Mouse (Mus musculus) bone marrow macrophage, adult 2 months (primary cell): ENCODE data around the gene Khdc4.

Experiments used
- CTCF ChIP-seq: IDR thresholded peaks from 2 replicates; pipeline ENCODE4 v1.5.1; 2012; ENCODE audit warnings: low read depth, mild to moderate bottlenecking, low read length, moderate library complexity
- POLR2A ChIP-seq: IDR thresholded peaks from 2 replicates; pipeline ENCODE4 v1.6.1; 2012; ENCODE audit warnings: mild to moderate bottlenecking, low read depth, low read length, borderline replicate concordance

- TF ChIP-seq POLR2A (no peak), CTCF (no peak)
Observed at GRCm38 (mm10) chr3:88695545-88695944, 9.9 kb downstream of the Khdc4 start.
